Mouse (Mus musculus) forebrain, postnatal 0 days (tissue): ENCODE measurements around the gene Dazap1. TPM values are rescaled to one million over a fixed set of nuclear protein-coding genes. Genes with fewer than 3 reads are reported as not detected.

Source experiments
- ATAC-seq: fragments of 200-750 bp; cut with Nextera tagmentation; 2 replicates; pipeline ENCODE4 v1.8.0; 2017; ENCODE audit warnings: mild to moderate bottlenecking, moderate library complexity
- DNase-seq: peaks from one replicate; pipeline ENCODE4 v3.0.0-alpha.2; 2015
- H3K27ac ChIP-seq: fragments of 300-500 bp; sonication (generic); 2 replicates; pipeline ENCODE4 v1.5.1; 2014; ENCODE audit warnings: low read depth, mild to moderate bottlenecking, antibody characterized with exemption, low read length, moderate library complexity, mixed read lengths
- H3K27me3 ChIP-seq: fragments of 300-500 bp; sonication (generic); 2 replicates; pipeline ENCODE4 v1.6.1; 2014; ENCODE audit warnings: mild to moderate bottlenecking, low read length, mixed read lengths; ENCODE audit not compliant: insufficient read depth
- H3K36me3 ChIP-seq: fragments of 300-500 bp; sonication (generic); 2 replicates; pipeline ENCODE4 v1.6.1; 2014; ENCODE audit warnings: mild to moderate bottlenecking, moderate library complexity; ENCODE audit not compliant: insufficient read depth
- H3K4me1 ChIP-seq: fragments of 300-500 bp; sonication (generic); 2 replicates; pipeline ENCODE4 v1.6.1; 2014; ENCODE audit warnings: antibody characterized with exemption; ENCODE audit not compliant: insufficient read depth
- H3K4me2 ChIP-seq: fragments of 300-500 bp; sonication (generic); 2 replicates; pipeline ENCODE4 v1.6.1; 2014; ENCODE audit warnings: low read depth, mild to moderate bottlenecking, moderate library complexity
- H3K4me3 ChIP-seq: fragments of 300-500 bp; sonication (generic); 2 replicates; pipeline ENCODE4 v1.5.1; 2014; ENCODE audit warnings: low read depth, low read length, mixed read lengths
- H3K9ac ChIP-seq: fragments of 300-500 bp; sonication (generic); 2 replicates; pipeline ENCODE4 v1.6.1; 2014; ENCODE audit warnings: mild to moderate bottlenecking
- H3K9me3 ChIP-seq: fragments of 300-500 bp; sonication (generic); 2 replicates; pipeline ENCODE4 v1.6.1; 2016; ENCODE audit warnings: low read length
- CTCF ChIP-seq: sonication (generic); IDR thresholded peaks from 2 replicates; pipeline ENCODE4 v1.5.1; 2016; ENCODE audit warnings: antibody characterized with exemption, control low read depth, low read depth
- WGBS: fragments of 180-500 bp; shearing (Covaris S2); extraction: QIAGEN DNeasy Blood & Tissue Kit; methylation state at CpG from one replicate; pipeline ENCODE4 v1.1.7; 2014; 5-methylcytosine and 5-hydroxymethylcytosine counted together
- polyA plus RNA-seq: library from polyadenylated mRNA; unstranded; fragments of >200 nt; fragmentation: Nextera tagmentation; extraction: Ambion mirVana; gene quantifications from 2 replicates; pipeline ENCODE4 v1.2.1, GENCODE M21; 2015
- total RNA-seq: library from RNA; depleted of rRNA; stranded (reverse); fragments of >200 nt; gene quantifications from 2 replicates; pipeline ENCODE4 v1.2.3, GENCODE M21; 2014

Gene Dazap1
- total and polyA plus RNA-seq, 2 experiments from 2014 or later: 42.4 to 122 TPM

DNA sequence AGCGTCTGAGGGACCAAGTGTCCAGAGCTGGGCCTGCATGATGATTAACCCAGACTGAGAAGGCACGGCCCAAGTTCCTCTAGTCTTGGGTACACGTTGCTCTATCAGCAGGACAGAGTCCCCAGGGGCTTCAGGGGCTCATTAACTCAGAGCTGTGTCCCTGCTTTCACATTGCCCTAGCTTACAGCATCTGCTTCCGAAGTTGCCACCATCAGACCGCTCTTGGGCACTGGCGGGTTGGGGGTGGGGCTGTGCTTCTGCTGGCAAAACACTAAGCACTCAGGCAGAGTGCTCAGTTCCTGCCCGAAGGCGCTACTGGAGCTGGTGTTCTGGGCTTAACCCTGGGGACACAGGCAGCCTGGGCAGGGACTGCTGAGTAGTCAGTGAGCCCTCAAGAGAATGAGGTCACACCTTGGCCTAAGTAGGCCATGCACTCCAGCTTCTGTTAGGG lies 20.7 kb downstream of the Dazap1 start:
- no peaks in the 10 kb centered on the region for H3K4me1 ChIP-seq
- no peak overlapping the region for H3K9ac ChIP-seq
- TF ChIP-seq CTCF: no peak
- no peak overlapping the region for H3K4me3 ChIP-seq
- DNase-seq (no peak), ATAC-seq (no peak)
- no peaks in the 10 kb centered on the region for H3K27me3 ChIP-seq
- H3K9me3 ChIP-seq: no peaks in the 10 kb centered on the region
- 77% methylated on average over 8 of the region's 8 CpGs for WGBS
- no peak overlapping the region for H3K27ac ChIP-seq
- no peak overlapping the region for H3K4me2 ChIP-seq
- H3K36me3 ChIP-seq: peaks cover 93% of the 10 kb centered on the region

GRCm38 (mm10) chr10:80282481-80283441 lies 21.5 kb downstream of the Dazap1 start:
- 89% methylated on average over 20 of the region's 20 CpGs for WGBS
- H3K4me1 ChIP-seq: no peaks in the 10 kb centered on the region
- no peaks in the 10 kb centered on the region for H3K9me3 ChIP-seq
- no peak overlapping the region for H3K4me3 ChIP-seq
- no peak overlapping the region for H3K27ac ChIP-seq
- ATAC-seq (no peak), DNase-seq (no peak)
- no peak overlapping the region for H3K4me2 ChIP-seq
- peaks cover 92% of the 10 kb centered on the region for H3K36me3 ChIP-seq
- TF ChIP-seq CTCF: no peak
- no peak overlapping the region for H3K9ac ChIP-seq
- no peaks in the 10 kb centered on the region for H3K27me3 ChIP-seq

DNA sequence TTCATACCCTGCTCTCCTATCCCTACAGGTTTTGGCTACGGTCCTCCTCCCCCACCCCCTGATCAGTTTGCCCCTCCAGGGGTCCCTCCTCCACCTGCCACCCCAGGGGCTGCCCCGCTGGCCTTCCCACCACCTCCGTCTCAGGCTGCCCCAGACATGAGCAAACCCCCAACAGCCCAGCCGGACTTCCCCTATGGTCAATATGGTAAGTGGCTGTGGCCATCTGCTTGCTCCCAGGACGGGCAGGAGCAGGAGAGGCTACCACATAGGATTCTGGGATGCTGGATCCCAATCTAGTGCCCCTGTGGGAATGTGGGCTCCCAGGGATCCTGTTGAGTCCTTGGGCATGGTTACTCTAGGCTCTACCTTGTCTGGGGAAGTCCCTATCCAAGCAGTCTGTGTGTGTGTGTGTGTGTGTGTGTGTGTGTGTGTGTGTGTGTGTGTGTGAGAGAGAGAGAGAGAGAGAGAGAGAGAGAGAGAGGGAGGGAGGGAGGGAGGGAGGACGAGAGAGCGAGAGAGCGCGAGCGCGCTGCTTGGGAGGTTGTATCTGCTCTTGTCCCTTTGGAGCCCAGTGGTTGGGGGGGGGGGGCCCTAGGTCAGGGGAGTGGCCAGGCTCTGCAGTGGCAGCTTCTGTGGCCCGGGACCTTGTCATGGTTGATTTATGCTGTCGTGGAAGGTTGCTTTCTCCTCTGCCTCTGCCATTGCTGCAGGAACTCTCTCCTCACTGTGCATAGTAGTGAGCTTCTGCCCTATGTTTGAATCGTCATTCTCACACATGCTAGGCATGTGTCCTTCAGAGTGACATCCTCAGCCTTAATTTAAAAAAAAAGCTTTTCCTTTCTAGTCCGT lies 24.2 kb downstream of the Dazap1 start:
- TF ChIP-seq CTCF: no peak
- Histone ChIP-seq H3K9me3 (no peaks in the 10 kb centered on the region), H3K27me3 (no peaks in the 10 kb centered on the region), H3K27ac (no peak overlapping the region), H3K36me3 (peaks cover 80% of the 10 kb centered on the region), H3K4me1 (no peaks in the 10 kb centered on the region), H3K9ac (no peak overlapping the region), H3K4me2 (no peak overlapping the region), H3K4me3 (no peak overlapping the region)
- 75% methylated on average over 15 of the region's 15 CpGs for WGBS
- no peak for DNase-seq
- no peak for ATAC-seq

DNA sequence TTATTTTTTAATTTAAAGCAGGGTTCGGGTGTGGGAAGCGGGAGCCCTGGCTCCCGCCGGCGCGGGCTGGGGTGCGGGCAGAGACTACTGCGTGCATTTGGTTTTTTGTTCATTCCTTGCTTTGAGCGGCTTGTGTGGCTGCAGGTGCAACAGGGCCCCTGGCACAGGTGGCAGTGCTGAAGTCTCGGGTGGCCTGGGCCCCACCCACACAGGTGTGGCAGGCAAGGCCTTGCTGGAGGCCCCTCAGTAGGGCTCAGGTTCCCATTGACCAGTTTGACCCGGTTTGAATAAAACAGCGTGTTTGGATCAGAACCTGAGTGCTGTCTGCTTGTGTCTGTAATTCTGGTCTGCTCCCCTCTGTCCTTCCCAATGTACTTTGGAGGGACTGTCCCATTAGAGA lies 26.8 kb downstream of the Dazap1 start:
- WGBS: 93% methylated on average over 12 of the region's 12 CpGs
- Histone ChIP-seq H3K4me1 (peaks cover 5% of the 10 kb centered on the region), H3K9ac (no peak overlapping the region), H3K4me2 (no peak overlapping the region), H3K9me3 (no peaks in the 10 kb centered on the region), H3K27ac (no peak overlapping the region), H3K36me3 (peaks cover 57% of the 10 kb centered on the region), H3K27me3 (no peaks in the 10 kb centered on the region), H3K4me3 (no peak overlapping the region)
- no peak for ATAC-seq
- DNase-seq: no peak
- no peak for TF ChIP-seq CTCF

GRCm38 (mm10) chr10:80288657-80289056 lies 27.4 kb downstream of the Dazap1 start:
- H3K36me3 ChIP-seq: peaks cover 52% of the 10 kb centered on the region
- H3K4me2 ChIP-seq: no peak overlapping the region
- TF ChIP-seq CTCF: peak; percentile 39
- no peak overlapping the region for H3K27ac ChIP-seq
- DNase-seq (no peak), ATAC-seq (no peak)
- H3K4me3 ChIP-seq: no peak overlapping the region
- no peak overlapping the region for H3K9ac ChIP-seq
- no peaks in the 10 kb centered on the region for H3K9me3 ChIP-seq
- 70% methylated on average over 8 of the region's 8 CpGs for WGBS
- H3K27me3 ChIP-seq: no peaks in the 10 kb centered on the region
- H3K4me1 ChIP-seq: peaks cover 8% of the 10 kb centered on the region

DNA sequence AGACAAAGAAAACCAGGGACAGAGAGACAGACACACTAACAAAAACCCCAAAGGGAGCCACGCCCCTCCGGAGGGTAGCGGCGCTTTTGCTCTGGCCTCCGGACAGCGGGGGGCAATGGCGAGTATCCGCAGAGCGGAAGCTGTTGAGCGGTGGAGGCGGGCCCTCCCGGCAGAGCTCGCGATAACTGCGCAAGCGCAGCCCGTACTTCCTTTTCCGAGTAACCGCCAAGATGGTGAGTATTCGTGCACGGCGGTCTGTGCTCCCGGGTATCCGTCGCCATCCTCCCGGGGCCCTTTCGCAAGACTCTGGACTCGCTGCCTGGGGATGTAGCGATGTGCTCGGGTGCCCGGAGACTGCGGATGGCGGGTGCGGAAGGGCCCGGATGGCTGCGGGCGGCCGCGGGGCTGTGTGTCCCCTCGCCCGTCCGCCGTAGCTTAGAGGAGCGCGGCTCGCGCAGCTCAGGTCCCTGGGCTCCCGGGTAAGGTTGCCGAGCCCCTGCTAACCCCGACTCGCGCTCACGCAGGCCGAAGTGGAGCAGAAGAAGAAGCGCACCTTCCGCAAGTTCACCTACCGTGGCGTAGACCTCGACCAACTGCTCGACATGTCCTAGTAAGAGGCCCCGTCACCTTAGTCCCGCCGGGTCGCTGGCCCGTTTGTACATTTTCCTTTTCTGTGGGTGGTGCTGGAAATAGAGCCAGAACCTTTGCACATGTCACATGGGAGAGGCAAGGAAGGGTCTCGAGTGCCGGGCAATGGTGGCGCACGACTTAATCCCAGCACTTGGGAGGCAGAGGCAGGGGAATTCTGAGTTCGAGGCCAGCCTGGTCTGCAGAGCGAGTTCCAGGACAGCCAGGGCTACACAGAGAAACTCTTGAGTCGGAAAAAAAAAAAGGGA lies 31.2 kb downstream of the Dazap1 start, which contains the start of gene Rps15:
Gene Rps15 (plus strand): TSS at position 203 of the 896 bp plus-strand sequence.
- WGBS: 2% methylated on average over 70 of the region's 72 CpGs
- peak within 1 kb of the TSS; percentile 86 for H3K4me2 ChIP-seq
- H3K9ac ChIP-seq: peak within 1 kb of the TSS; percentile 99
- H3K4me3 ChIP-seq: peak within 1 kb of the TSS; percentile 81
- peak; percentile 72 for TF ChIP-seq CTCF
- DNase-seq (peak; percentile 98), ATAC-seq (peak; percentile 87)
- peak within 1 kb of the TSS; percentile 95 for H3K27ac ChIP-seq
- H3K4me1 ChIP-seq: peaks cover 20% of the 10 kb centered on the region
- no peaks in the 10 kb centered on the region for H3K9me3 ChIP-seq
- no peaks in the 10 kb centered on the region for H3K27me3 ChIP-seq
- H3K36me3 ChIP-seq: peaks cover 30% of the 10 kb centered on the region
